Mouse (Mus musculus) heart, embryonic 14.5 days (tissue): ENCODE results near the gene Abhd17b. TPM values are rescaled to one million over a fixed set of nuclear protein-coding genes. Genes with fewer than 3 reads are reported as not detected.

ENCODE experiments used
- ATAC-seq: fragments of 200-750 bp; cut with Nextera tagmentation; 2 replicates; pipeline ENCODE4 v1.8.0; 2017; ENCODE audit warnings: low read depth, moderate TSS enrichment; ENCODE audit not compliant: insufficient number of reproducible peaks, insufficient read depth, low FRiP score
- H3K27ac ChIP-seq, 2 experiments: fragments of 200-500 bp in 1 of 2; fragments of 300-500 bp in 1 of 2; sonication (generic) in 1 of 2; replicated peaks in 1 of 2; 2 replicates each; pipeline ENCODE4 v1.5.1; 2012 to 2014; ENCODE audit warnings: low read depth in 2 of 2, low read length in 2 of 2, control low read depth in 1 of 2, mild to moderate bottlenecking in 1 of 2, mixed read lengths in 1 of 2; ENCODE audit not compliant: control insufficient read depth in 1 of 2, insufficient read depth in 1 of 2
- H3K27me3 ChIP-seq: fragments of 300-500 bp; sonication (generic); 2 replicates; pipeline ENCODE4 v1.6.1; 2014; ENCODE audit warnings: mild to moderate bottlenecking, low read length, control low read depth; ENCODE audit not compliant: control insufficient read depth, insufficient read depth
- H3K36me3 ChIP-seq: fragments of 300-500 bp; sonication (generic); 2 replicates; pipeline ENCODE4 v1.6.1; 2014; ENCODE audit warnings: mild to moderate bottlenecking, control low read depth, low read length, mixed read lengths; ENCODE audit not compliant: control insufficient read depth, insufficient read depth
- H3K4me1 ChIP-seq, 2 experiments: fragments of 200-500 bp in 1 of 2; fragments of 300-500 bp in 1 of 2; sonication (generic) in 1 of 2; 2 replicates each; pipeline ENCODE4 v1.6.1; 2012 to 2014; ENCODE audit warnings: low read length in 2 of 2, control low read depth in 1 of 2, mixed read lengths in 1 of 2; ENCODE audit not compliant: control insufficient read depth in 2 of 2, insufficient read depth in 2 of 2
- H3K4me2 ChIP-seq: fragments of 300-500 bp; sonication (generic); 2 replicates; pipeline ENCODE4 v1.6.1; 2014; ENCODE audit warnings: mild to moderate bottlenecking, low read length
- H3K4me3 ChIP-seq, 2 experiments: fragments of 200-500 bp in 1 of 2; fragments of 300-500 bp in 1 of 2; sonication (generic) in 1 of 2; 2 replicates each; pipeline ENCODE4 v1.5.1; 2012 to 2014; ENCODE audit warnings: low read length in 2 of 2, mild to moderate bottlenecking in 2 of 2, control low read depth in 1 of 2, low read depth in 1 of 2, moderate library complexity in 1 of 2; ENCODE audit not compliant: control insufficient read depth in 1 of 2, insufficient read depth in 1 of 2
- H3K9ac ChIP-seq: fragments of 300-500 bp; sonication (generic); 2 replicates; pipeline ENCODE4 v1.6.1; 2014; ENCODE audit warnings: mild to moderate bottlenecking, low read length
- H3K9me3 ChIP-seq: fragments of 300-500 bp; sonication (generic); 2 replicates; pipeline ENCODE4 v1.6.1; 2016; ENCODE audit warnings: low read length, control low read depth; ENCODE audit not compliant: control insufficient read depth
- WGBS: fragments of 180-500 bp; shearing (Covaris S2); extraction: QIAGEN DNeasy Blood & Tissue Kit; methylation state at CpG from one replicate; pipeline ENCODE4 v1.1.7; 2014; 5-methylcytosine and 5-hydroxymethylcytosine counted together
- polyA plus RNA-seq: library from polyadenylated mRNA; unstranded; fragments of >200 nt; fragmentation: Nextera tagmentation; extraction: Ambion mirVana; gene quantifications from 2 replicates; pipeline ENCODE4 v1.2.1, GENCODE M21; 2014

Gene Abhd17b
- polyA plus RNA-seq, 1 experiment from 2014 or later, result 27.0 TPM

GRCm38 (mm10) chr19:21652285-21653171 lies 457 bp upstream of the Abhd17b start, which contains the start of gene 1110059E24Rik:
Gene 1110059E24Rik (minus strand): TSS chr19:21652976.
- H3K4me1 ChIP-seq, result peaks cover 3 to 25% of the 10 kb centered on the region in 2 experiments
- no peaks in the 10 kb centered on the region for H3K36me3 ChIP-seq
- ATAC-seq, result peak; percentile 99
- H3K9me3 ChIP-seq, result no peaks in the 10 kb centered on the region
- peak within 1 kb of the TSS; percentile 96 to 99 for H3K27ac ChIP-seq
- H3K9ac ChIP-seq, result peak within 1 kb of the TSS; percentile 96
- 5% methylated on average over 52 of the region's 52 CpGs for WGBS
- H3K4me2 ChIP-seq, result peak within 1 kb of the TSS; percentile 91
- H3K4me3 ChIP-seq, result peak within 1 kb of the TSS; percentile 95 to 98
- H3K27me3 ChIP-seq, result no peaks in the 10 kb centered on the region

DNA sequence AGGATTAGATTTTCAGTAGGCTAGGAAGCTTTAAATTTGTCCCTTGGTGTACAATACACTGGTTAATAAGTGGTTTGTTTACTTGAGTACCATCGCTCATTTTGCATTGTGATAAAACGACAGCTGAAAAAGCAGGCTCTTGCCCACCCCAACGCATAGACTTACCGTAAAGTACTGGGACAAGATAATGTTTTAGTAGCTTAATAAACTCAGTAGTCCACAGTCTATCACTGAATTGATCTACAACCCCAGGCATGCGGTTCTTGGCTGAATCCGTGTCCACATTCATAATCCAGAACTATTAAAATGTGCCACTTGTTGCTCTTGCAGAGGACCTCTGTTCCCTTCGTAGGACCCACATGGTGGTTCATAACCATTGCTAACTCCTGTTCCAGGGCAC lies 1.8 kb downstream of the Abhd17b start:
- H3K9ac ChIP-seq, result peak overlapping the region; percentile 96
- H3K27ac ChIP-seq, result no peak overlapping the region
- no peak for ATAC-seq
- peaks cover 2 to 23% of the 10 kb centered on the region in 2 experiments; a peak in 3 of 4 replicates for H3K4me1 ChIP-seq
- H3K4me2 ChIP-seq, result peak overlapping the region; percentile 87
- H3K9me3 ChIP-seq, result no peaks in the 10 kb centered on the region
- no peaks in the 10 kb centered on the region for H3K27me3 ChIP-seq
- H3K36me3 ChIP-seq, result no peaks in the 10 kb centered on the region
- peak overlapping the region in 1 of 2 experiments; percentile 95; a peak in 2 of 4 replicates for H3K4me3 ChIP-seq
- WGBS, result 63% methylated on average over 7 of the region's 7 CpGs

DNA sequence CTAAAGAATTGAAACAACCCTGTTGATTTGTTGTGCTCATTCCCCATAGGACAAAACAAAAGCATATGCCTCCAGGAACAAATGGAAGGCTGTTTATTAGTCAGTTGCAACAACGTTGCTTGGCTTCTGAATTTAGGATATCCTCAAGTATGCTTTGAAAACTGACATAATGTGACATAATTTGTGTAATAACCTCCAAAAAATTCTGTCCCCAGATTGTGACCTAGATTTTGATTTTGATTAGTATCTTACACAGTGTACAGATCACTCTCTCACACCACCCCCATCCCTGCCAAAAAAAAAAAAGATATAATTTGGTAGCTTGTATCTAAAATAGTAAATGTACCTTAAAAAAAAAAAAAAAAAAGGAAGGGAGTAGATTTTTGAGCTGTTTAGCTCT lies 7.7 kb downstream of the Abhd17b start:
- H3K27ac ChIP-seq, result no peak overlapping the region
- 92% methylated on average over 1 of the region's 1 CpGs for WGBS
- H3K36me3 ChIP-seq, result no peaks in the 10 kb centered on the region
- no peaks in the 10 kb centered on the region; a peak in 1 of 4 replicates for H3K4me1 ChIP-seq
- no peaks in the 10 kb centered on the region for H3K27me3 ChIP-seq
- H3K4me3 ChIP-seq, result no peak overlapping the region
- no peak overlapping the region for H3K4me2 ChIP-seq
- no peaks in the 10 kb centered on the region for H3K9me3 ChIP-seq
- no peak for ATAC-seq
- H3K9ac ChIP-seq, result no peak overlapping the region

DNA sequence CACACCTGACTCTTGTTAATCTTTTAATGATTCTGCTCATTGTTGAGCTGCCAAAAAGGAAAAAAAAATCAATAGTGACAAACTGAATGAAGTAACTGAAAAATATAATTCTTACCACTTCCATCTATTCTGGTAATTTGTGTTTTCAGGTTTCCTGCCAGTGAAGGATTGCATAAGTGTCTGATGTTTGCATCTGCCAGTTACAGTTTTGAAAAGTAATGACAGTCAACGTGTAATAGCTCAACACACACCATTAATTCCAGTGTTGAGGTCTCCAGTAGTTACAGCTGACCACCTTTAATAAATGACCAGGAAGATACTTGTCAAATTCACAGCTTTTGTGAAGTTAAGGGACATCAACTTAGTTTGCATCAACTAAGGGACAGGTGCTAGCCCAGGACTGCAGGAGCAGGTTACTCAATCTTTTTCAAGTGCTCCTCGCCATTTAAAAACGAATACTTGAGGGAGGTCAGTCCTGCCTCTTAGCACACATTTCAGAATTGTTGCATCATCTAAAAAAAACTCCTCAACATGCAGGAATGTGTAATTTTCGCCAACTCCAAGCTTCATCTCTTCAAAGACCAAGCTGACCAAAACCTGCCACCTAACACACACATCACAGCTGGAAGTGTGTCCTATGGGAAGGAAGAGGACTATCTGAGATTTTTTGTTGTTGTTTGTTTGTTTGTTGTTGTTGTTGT lies 10.9 kb downstream of the Abhd17b start:
- whole genome bisulfite sequencing, result 77% methylated on average over 4 of the region's 4 CpGs
- H3K4me1 ChIP-seq, result no peaks in the 10 kb centered on the region
- no peak overlapping the region for H3K27ac ChIP-seq
- no peaks in the 10 kb centered on the region for H3K9me3 ChIP-seq
- no peak overlapping the region for H3K4me3 ChIP-seq
- H3K36me3 ChIP-seq, result no peaks in the 10 kb centered on the region
- H3K9ac ChIP-seq, result no peak overlapping the region
- no peaks in the 10 kb centered on the region for H3K27me3 ChIP-seq
- no peak overlapping the region for H3K4me2 ChIP-seq
- no peak for ATAC-seq

DNA sequence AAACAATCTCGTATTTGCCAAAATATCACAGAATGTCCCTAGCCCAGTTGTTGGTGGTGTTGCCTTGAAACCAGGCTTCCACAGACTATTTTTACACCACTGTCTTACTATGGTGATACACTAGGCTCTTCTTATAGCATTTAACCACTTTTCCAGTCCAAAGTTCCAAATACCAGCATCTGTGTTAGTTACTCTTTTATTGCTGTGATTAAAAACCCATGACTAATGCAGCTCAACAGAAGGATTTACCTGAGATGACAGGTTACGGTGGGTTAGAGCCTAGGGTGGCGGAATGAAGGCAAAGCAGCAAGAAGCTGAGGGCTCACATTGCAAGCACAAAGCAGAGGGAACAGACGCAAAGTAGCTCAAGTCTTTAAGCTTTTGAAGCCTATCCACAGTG lies 16.7 kb downstream of the Abhd17b start:
- H3K4me3 ChIP-seq, result no peak overlapping the region
- peaks cover 0 to 4% of the 10 kb centered on the region in 2 experiments; a peak in 1 of 4 replicates for H3K4me1 ChIP-seq
- no peak overlapping the region for H3K9ac ChIP-seq
- no peak for ATAC-seq
- no peak overlapping the region for H3K4me2 ChIP-seq
- H3K27me3 ChIP-seq, result no peaks in the 10 kb centered on the region
- WGBS, result 90% methylated on average over 4 of the region's 4 CpGs
- H3K9me3 ChIP-seq, result no peaks in the 10 kb centered on the region
- no peak overlapping the region for H3K27ac ChIP-seq
- no peaks in the 10 kb centered on the region for H3K36me3 ChIP-seq

GRCm38 (mm10) chr19:21674354-21675096 lies 21.5 kb downstream of the Abhd17b start:
- H3K27me3 ChIP-seq, result no peaks in the 10 kb centered on the region
- H3K9me3 ChIP-seq, result no peaks in the 10 kb centered on the region
- no peak overlapping the region for H3K9ac ChIP-seq
- 97% methylated on average over 17 of the region's 17 CpGs for WGBS
- no peak overlapping the region for H3K4me2 ChIP-seq
- no peak for ATAC-seq
- peaks cover 12% of the 10 kb centered on the region for H3K36me3 ChIP-seq
- H3K27ac ChIP-seq, result no peak overlapping the region
- peaks cover 0 to 4% of the 10 kb centered on the region in 2 experiments; a peak in 1 of 4 replicates for H3K4me1 ChIP-seq
- no peak overlapping the region for H3K4me3 ChIP-seq

DNA sequence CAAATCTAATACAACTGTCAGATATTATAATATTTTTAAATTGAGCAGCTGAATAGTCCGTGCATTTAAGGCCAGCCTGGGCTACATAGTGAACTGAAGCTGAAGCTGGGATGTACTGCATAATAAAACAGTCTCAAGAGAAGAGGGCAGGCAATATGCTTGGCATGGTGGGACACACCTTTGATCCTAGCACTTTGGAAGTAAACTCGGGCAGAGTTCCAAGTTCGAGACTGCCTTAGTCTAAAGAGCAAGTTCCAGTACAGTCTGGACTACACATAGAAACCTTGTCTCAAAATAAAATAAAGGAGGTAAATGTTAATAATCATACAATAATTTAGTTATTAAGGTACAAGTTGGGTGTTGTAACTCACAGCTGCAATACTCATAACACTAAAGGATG lies 27.1 kb downstream of the Abhd17b start:
- Histone ChIP-seq H3K9ac (no peak overlapping the region), H3K27ac (no peak overlapping the region), H3K36me3 (peaks cover 50% of the 10 kb centered on the region), H3K4me1 (no peaks in the 10 kb centered on the region), H3K9me3 (no peaks in the 10 kb centered on the region), H3K4me3 (no peak overlapping the region), H3K4me2 (no peak overlapping the region), H3K27me3 (no peaks in the 10 kb centered on the region)
- ATAC-seq, result no peak
- WGBS, result 98% methylated on average over 3 of the region's 3 CpGs
